Mouse (Mus musculus): ENCODE data around the gene Syne3. TPM values are rescaled to one million over a fixed set of nuclear protein-coding genes. Genes with fewer than 3 reads are reported as not detected.

The Syne3 gene
- polyA plus RNA-seq (2016; fragmentation: Nextera tagmentation; extraction: Ambion mirVana), result 0.21 and 0.41 TPM in 2 replicates

DNA sequence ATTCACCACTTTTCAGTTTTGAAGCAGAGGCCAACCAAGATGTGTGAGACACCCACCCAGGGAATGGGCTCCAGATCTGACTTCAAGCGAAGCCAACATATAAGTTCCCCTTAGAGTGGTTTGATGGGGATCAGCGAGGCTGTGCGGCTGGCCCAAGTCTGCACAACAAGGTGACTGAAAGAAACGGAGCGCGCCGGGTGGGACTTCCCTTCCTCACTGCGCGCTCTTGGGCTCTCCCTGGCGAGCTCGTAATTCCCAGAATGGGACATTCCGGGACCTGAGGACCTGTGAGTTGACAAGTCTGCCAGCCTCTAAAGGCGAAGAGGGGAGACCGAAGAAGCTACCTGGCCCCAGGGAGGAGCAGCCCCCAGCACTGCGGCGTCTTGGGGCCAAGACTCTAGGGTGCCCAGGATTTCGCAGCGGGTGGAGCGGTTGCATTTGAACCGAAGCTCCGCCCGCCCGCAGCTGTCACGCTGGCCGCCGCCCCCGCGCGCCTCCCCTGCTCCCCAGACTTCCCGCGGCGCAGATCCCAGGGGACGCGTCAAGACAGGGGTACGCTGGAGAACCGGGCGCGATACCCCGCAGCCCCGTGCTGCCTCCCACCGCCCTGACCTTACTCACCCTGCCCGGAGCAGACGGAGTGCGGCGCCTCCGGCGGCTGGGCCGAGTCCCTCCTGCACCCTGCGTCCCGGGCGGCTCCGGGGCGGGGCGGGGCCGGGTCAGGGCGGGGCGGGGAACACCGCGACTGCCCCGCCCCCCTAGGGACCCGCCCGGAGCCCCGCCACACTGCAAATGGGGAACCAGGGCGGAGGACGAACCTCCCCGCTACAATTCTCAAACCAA, at the start of gene Syne3:
Gene Syne3 (minus strand): TSS at position 440 of the 843 bp plus-strand sequence.
- Histone ChIP-seq H3K27ac (peak within 1 kb of the TSS; percentile 81), H3K4me1 (peaks cover 28% of the 10 kb centered on the region), H3K27me3 (ENCODE audit: insufficient read depth, poor library complexity, severe bottlenecking) (peaks cover 83% of the 10 kb centered on the region), H3K4me3 (peak within 1 kb of the TSS; percentile 84), H3K9me3 (no peaks in the 10 kb centered on the region), H3K36me3 (no peaks in the 10 kb centered on the region)
- DNase-seq (ENCODE audit: low spot score), result peak; percentile 86
- WGBS, result under 1% methylated on average over 65 of the region's 66 CpGs

DNA sequence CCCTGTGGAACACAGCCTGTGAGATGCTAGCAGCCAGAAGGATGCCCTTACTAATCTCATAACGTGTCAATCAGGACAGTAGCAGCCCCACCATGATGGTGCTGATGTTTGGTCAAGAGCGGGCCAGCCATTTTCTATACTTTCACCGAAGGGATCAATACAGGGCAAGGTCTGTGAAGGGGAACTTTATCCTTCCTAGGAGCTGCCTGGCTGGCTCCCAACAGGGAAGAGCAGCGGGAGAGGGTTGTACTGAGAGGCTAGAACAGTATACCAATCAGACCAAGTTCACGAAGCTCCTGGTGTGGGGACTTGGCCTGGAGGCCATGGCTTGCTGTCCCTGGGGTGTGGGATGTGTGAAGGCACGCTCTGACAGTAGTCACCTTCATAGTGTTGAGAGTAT, 45.7 kb upstream of the Syne3 start:
- no peak for DNase-seq (ENCODE audit: low spot score)
- no peaks in the 10 kb centered on the region for H3K9me3 ChIP-seq
- 73% methylated on average over 6 of the region's 6 CpGs for WGBS
- no peak overlapping the region for H3K4me3 ChIP-seq
- no peak overlapping the region for H3K27ac ChIP-seq
- no peaks in the 10 kb centered on the region for H3K36me3 ChIP-seq
- H3K4me1 ChIP-seq, result no peaks in the 10 kb centered on the region
- H3K27me3 ChIP-seq (ENCODE audit: insufficient read depth, poor library complexity, severe bottlenecking), result no peaks in the 10 kb centered on the region

DNA sequence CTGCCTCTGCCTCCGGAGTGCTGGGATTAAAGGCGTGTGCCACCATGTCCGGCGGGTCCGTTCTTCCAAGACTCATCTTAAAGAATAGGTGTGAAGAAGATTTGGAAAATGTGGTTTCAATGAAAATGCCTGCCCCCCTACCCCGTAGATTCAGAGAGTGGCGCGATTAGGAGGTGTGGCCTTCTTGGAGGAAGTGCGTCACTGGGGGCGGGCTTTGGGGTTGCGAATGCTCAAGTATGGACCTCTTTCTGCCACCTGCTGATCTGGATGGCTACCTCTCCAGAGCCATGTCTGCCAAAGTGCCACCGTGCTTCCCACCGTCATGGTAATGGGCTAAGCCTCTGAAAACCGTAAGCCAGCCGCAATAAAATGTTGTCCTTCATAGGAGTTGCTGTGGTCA, 44.4 kb upstream of the Syne3 start:
- Histone ChIP-seq H3K4me1 (no peaks in the 10 kb centered on the region), H3K4me3 (no peak overlapping the region), H3K27me3 (ENCODE audit: insufficient read depth, poor library complexity, severe bottlenecking) (no peaks in the 10 kb centered on the region), H3K27ac (no peak overlapping the region), H3K36me3 (no peaks in the 10 kb centered on the region), H3K9me3 (no peaks in the 10 kb centered on the region)
- 85% methylated on average over 15 of the region's 15 CpGs for WGBS
- DNase-seq (ENCODE audit: low spot score), result no peak

DNA sequence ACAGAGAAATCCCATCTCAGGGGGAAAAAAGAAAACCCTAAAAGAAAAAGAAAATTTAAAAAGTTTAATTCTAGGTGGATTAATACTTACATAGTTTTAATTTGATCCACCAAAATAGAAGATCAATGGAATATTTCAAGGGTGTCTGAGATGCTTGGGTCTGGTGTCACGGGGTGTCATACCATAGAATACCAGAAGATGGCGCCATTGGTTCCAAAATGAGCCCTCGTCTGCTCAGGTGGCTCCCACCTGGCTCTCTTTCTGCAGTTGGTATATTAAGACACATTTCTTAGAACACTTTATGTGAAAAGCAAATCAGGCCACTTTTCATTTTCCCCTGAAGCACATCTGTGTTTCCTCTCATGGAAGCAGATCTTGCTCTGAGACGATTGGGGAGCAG, 41.3 kb upstream of the Syne3 start:
- Histone ChIP-seq H3K9me3 (no peaks in the 10 kb centered on the region), H3K27me3 (ENCODE audit: insufficient read depth, poor library complexity, severe bottlenecking) (no peaks in the 10 kb centered on the region), H3K4me3 (no peak overlapping the region), H3K4me1 (no peaks in the 10 kb centered on the region), H3K36me3 (peaks cover 4% of the 10 kb centered on the region; the same call in 1 of the 2 replicates), H3K27ac (no peak overlapping the region)
- 15% methylated on average over 4 of the region's 4 CpGs for WGBS
- DNase-seq (ENCODE audit: low spot score), result no peak

DNA sequence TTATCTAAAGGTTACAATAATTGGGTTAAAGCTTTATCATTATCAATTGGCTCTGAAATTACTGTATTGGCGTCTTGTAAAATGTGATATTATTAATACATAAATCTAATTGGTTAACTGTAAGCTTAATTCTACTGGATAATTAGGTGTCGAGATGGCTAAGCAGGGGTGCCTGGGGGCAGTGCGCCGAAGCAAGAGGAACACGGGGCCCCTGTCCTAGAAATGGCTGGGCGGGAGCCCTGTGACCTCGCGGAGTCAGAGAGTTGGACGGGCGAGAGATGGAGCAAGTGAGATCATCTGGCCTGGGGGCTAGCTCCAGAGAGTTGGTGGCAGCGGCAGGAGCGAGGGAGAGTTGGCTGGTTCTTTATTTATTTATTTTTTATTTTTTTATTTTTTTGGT, 40.2 kb upstream of the Syne3 start:
- peaks cover 6% of the 10 kb centered on the region; the same call in 1 of the 2 replicates for H3K36me3 ChIP-seq
- DNase-seq (ENCODE audit: low spot score), result no peak
- H3K27me3 ChIP-seq (ENCODE audit: insufficient read depth, poor library complexity, severe bottlenecking), result no peaks in the 10 kb centered on the region
- H3K27ac ChIP-seq, result no peak overlapping the region
- WGBS, result 76% methylated on average over 12 of the region's 12 CpGs
- no peaks in the 10 kb centered on the region for H3K9me3 ChIP-seq
- no peak overlapping the region for H3K4me3 ChIP-seq
- peaks cover 5% of the 10 kb centered on the region; the same call in 1 of the 2 replicates for H3K4me1 ChIP-seq

DNA sequence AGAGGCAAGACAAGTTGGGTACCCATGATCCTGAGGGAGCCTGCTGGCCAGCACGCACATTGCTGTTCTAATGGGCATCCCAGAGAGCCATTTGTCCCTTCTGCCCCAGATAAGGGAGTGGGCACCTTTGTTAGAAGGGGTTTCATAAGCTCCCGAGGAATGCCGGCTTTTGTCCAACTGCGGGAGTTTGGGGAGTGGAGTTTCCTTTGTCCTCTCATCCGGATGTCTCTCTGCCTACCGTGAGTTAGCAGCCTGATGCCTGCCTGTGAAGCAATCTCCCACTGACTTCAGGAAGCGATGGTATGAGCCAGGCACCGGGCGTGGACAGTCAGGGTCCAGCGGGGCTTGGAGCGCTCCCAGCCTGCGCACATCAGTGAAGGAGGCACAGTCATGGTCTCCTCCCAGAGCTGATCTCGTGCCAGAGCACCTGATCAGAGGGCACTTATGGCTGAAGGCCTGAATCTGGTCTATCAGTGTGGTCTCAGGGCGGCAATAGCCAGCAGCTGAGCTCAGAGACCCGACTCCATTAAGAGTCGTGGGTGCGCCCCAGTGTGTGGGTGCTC, 38.8 kb upstream of the Syne3 start:
- no peak overlapping the region for H3K4me3 ChIP-seq
- H3K27me3 ChIP-seq (ENCODE audit: insufficient read depth, poor library complexity, severe bottlenecking), result no peaks in the 10 kb centered on the region
- H3K9me3 ChIP-seq, result no peaks in the 10 kb centered on the region
- no peak overlapping the region for H3K27ac ChIP-seq
- WGBS, result 81% methylated on average over 17 of the region's 17 CpGs
- no peak for DNase-seq (ENCODE audit: low spot score)
- peaks cover 14% of the 10 kb centered on the region for H3K36me3 ChIP-seq
- H3K4me1 ChIP-seq, result peaks cover 11% of the 10 kb centered on the region; the same call in 1 of the 2 replicates

DNA sequence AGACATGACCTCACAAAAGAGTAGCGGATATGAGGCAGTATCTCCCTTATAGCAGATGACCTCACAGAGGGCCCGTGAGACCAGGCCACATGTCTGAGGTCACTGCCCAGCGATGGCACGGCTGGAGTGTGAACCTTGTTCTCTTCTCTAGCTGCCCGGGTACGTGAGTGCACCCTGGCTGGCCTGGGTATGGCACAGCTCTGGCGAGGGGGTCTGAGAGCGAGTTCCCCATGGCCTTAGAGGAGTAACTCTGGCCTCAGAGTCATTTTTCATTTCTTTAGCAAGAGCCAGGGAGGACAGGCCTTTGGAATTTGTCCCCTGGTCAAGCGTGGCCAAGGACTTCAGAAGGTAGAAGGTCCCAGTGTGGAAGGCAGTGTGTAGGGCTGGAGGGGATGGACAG, 35.2 kb upstream of the Syne3 start:
- H3K4me3 ChIP-seq, result no peak overlapping the region
- no peak for DNase-seq (ENCODE audit: low spot score)
- H3K36me3 ChIP-seq, result peaks cover 47% of the 10 kb centered on the region
- H3K9me3 ChIP-seq, result no peaks in the 10 kb centered on the region
- H3K27me3 ChIP-seq (ENCODE audit: insufficient read depth, poor library complexity, severe bottlenecking), result no peaks in the 10 kb centered on the region
- H3K4me1 ChIP-seq, result peaks cover 18% of the 10 kb centered on the region
- H3K27ac ChIP-seq, result no peak overlapping the region
- 83% methylated on average over 9 of the region's 9 CpGs for WGBS

DNA sequence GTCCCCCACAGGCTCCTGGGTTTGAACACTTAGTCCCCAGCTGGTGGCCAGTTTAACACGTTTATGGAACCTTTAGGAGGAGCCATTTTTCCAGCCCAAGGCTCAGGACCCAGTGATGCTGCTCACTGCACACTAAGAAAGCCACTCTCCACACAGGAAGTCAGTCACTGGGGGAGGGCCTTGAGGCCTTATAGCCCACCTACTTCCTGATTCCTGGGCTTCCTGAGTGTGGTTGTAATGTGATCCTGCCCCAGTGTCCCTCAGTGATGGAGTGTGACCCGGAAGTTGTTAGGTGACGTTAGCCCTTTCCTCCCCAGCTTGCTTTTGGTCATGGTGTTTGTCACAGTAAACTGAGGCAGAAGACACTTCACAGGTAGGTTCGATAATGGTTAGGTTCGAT, 33.5 kb upstream of the Syne3 start:
- Histone ChIP-seq H3K36me3 (peaks cover 47% of the 10 kb centered on the region), H3K27me3 (ENCODE audit: insufficient read depth, poor library complexity, severe bottlenecking) (no peaks in the 10 kb centered on the region), H3K4me1 (peaks cover 35% of the 10 kb centered on the region), H3K27ac (no peak overlapping the region), H3K9me3 (no peaks in the 10 kb centered on the region), H3K4me3 (no peak overlapping the region)
- WGBS, result 77% methylated on average over 5 of the region's 5 CpGs
- no peak for DNase-seq (ENCODE audit: low spot score)

DNA sequence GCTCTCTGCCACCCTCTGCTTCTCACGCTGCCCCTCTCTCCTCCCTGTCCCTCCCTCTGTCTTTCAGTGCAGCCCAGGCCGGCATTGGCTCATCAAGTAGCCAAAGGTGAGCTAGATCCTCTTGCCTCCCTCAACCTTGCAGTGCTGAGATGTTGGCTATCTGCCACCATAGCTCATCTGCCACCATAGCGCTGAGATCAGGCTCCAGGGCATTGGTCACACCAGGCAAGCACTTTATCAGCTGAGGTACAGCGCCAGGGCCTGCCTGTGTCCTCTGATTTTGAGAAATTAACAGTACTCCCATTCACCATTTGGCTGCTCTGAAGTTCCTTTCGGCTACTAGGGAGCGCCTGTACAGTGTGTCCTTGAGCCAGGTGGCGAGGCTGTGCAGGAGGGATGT, 31.3 kb upstream of the Syne3 start:
- H3K4me3 ChIP-seq, result no peak overlapping the region
- DNase-seq (ENCODE audit: low spot score), result no peak
- 92% methylated on average over 7 of the region's 7 CpGs for WGBS
- no peaks in the 10 kb centered on the region for H3K27me3 ChIP-seq (ENCODE audit: insufficient read depth, poor library complexity, severe bottlenecking)
- no peaks in the 10 kb centered on the region for H3K9me3 ChIP-seq
- H3K4me1 ChIP-seq, result peaks cover 42% of the 10 kb centered on the region
- no peak overlapping the region for H3K27ac ChIP-seq
- H3K36me3 ChIP-seq, result peaks cover 48% of the 10 kb centered on the region

DNA sequence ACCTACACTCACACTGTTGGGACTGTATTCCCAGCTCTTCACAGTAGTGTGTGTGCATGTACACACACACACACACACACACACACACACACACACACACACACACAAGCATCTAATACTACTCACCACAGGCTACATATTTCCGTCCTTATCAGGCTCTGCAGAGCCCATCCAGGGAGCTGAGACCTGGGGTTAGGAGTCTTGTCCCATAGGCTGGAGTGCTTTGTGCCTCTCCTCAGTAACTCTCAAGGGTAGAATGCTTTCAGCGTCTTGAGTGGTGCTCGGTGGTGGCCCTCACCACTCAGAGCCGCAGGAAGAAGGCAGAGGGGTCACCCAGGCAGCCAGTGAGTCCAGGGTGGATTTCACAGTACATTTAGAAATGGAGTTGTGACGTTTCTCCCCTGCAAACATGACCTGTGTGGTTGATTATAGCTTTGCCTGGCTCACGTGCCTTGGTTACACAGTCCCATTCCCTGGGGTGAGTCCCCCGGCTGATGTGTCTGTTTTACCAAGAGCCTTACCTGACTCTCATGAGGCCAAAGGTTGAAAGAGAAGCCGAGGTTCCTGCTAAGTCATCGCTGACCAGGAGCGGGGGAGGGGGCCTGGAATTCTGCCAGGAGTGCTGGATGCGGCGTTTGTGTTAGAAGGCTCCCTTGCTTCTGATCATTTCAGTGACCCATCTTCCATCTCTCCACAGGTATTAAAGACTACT, 30.1 kb upstream of the Syne3 start:
- no peak for DNase-seq (ENCODE audit: low spot score)
- 34% methylated on average over 12 of the region's 12 CpGs for WGBS
- Histone ChIP-seq H3K36me3 (peaks cover 49% of the 10 kb centered on the region), H3K9me3 (no peaks in the 10 kb centered on the region), H3K4me1 (peaks cover 44% of the 10 kb centered on the region), H3K27me3 (ENCODE audit: insufficient read depth, poor library complexity, severe bottlenecking) (no peaks in the 10 kb centered on the region), H3K27ac (peak overlapping the region; percentile 73; the same call in 1 of the 2 replicates), H3K4me3 (no peak overlapping the region)

DNA sequence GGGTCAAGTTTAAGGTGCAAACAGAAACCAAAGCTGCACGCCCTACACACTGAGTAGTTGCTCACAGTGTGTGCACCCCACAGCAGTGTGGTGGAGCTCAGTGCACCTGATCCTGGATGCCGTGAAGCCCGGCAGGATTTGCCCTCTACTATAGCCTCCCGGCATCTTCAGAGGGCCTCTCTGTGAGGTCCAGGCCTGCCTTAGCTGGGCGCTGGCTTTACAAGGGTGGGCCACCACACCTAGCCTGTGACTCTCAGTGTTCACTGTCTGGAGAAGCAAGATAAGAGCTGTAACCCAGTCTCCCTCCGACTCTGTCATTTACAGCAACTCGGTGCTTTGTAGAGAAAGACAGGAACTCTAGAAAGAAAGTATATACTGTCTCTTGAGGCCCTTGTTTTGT, 29.3 kb upstream of the Syne3 start:
- no peaks in the 10 kb centered on the region for H3K27me3 ChIP-seq (ENCODE audit: insufficient read depth, poor library complexity, severe bottlenecking)
- peaks cover 47% of the 10 kb centered on the region for H3K4me1 ChIP-seq
- no peaks in the 10 kb centered on the region for H3K9me3 ChIP-seq
- WGBS, result 45% methylated on average over 7 of the region's 7 CpGs
- H3K4me3 ChIP-seq, result peak overlapping the region; percentile 5; the same call in 1 of the 2 replicates
- H3K27ac ChIP-seq, result peak overlapping the region; percentile 73; the same call in 1 of the 2 replicates
- DNase-seq (ENCODE audit: low spot score), result peak; percentile 92
- peaks cover 46% of the 10 kb centered on the region for H3K36me3 ChIP-seq

DNA sequence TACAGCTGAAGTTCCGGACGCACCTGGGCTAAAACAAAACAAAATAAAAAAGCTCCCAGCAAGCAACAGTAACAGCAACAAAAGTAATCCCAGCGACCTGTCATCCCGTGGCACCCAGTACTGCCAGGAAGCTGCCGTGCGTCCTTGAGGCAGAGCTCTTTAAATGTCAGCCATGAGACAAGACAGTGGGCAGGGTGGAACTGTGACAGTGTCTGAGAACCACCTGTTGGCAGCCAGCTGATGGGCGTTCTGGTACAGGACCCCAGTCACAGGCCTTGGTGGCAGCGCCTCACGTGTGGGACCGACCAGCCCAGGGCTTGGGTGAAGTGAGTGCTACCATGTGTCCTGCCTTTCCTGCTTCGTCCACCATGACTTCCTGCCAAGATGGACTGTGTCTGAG, 28.6 kb upstream of the Syne3 start:
- Histone ChIP-seq H3K4me1 (peaks cover 54% of the 10 kb centered on the region), H3K27ac (peak overlapping the region; percentile 73), H3K36me3 (peaks cover 39% of the 10 kb centered on the region), H3K27me3 (ENCODE audit: insufficient read depth, poor library complexity, severe bottlenecking) (no peaks in the 10 kb centered on the region), H3K4me3 (peak overlapping the region; percentile 5; the same call in 1 of the 2 replicates), H3K9me3 (no peaks in the 10 kb centered on the region)
- no peak for DNase-seq (ENCODE audit: low spot score)
- WGBS, result 81% methylated on average over 11 of the region's 11 CpGs
